Mouse (Mus musculus): ENCODE measurements at regions not wholly inside any gene's neighbourhood (a gene's known extent, or its start where the extent isn't known, plus 50 kb on each side); places are given as distances from the start of the nearest gene placed in this dataset.

GRCm38 (mm10) chr8:103442420-103443125 lies 657.1 kb upstream of the Cdh11 start:
- no peak for TF ChIP-seq CTCF (IDR thresholded peaks at IDR 0.05; ENCODE audit: extremely low read depth, insufficient read depth, low read length)
- TF ChIP-seq POLR2A (IDR thresholded peaks at IDR 0.05; ENCODE audit: extremely low read depth, insufficient read depth, low read length): no peak
